Mouse (Mus musculus): ENCODE measurements at regions not wholly inside any gene's neighbourhood (a gene's known extent, or its start where the extent isn't known, plus 50 kb on each side); places are given as distances from the start of the nearest gene placed in this dataset.

DNA sequence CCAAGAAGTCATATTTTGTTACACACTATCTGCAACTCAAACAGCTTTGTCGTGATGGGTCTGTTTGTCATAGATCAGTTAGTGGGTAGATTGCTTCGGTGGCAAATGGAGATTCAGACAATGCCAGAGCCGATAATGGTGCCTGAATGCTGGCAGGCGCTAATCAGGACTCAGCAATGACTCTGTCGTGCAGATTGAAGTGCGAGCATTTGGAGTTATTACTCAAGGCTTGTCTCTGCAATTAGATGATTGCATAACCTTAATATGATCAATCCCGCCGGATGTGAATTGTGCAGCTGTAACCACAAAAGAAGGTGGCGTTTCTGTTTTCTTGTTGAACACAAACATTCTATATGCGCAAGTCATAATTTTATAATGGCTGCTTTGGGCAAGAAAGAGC lies 88.8 kb upstream of the Mafb start:
- H3K4me1 ChIP-seq (replicated peaks) = 0 out of 2 replicates have a peak, but pooled peaks cover 4% of the 10 kb centered on the region
- no peak overlapping the region for H3K4me3 ChIP-seq (replicated peaks)
- no peak overlapping the region for H3K4me2 ChIP-seq
- 59% methylated on average over 10 of the region's 10 CpGs for whole genome bisulfite sequencing (ENCODE audit: insufficient replicate concordance)
- no peaks in the 10 kb centered on the region for H3K27me3 ChIP-seq
- H3K27ac ChIP-seq = no peak overlapping the region
- H3K36me3 ChIP-seq = no peaks in the 10 kb centered on the region
- ATAC-seq (ENCODE audit: low read depth) (no peak), DNase-seq (no peak)
- H3K9ac ChIP-seq = no peak overlapping the region
- no peaks in the 10 kb centered on the region for H3K9me3 ChIP-seq (replicated peaks)

DNA sequence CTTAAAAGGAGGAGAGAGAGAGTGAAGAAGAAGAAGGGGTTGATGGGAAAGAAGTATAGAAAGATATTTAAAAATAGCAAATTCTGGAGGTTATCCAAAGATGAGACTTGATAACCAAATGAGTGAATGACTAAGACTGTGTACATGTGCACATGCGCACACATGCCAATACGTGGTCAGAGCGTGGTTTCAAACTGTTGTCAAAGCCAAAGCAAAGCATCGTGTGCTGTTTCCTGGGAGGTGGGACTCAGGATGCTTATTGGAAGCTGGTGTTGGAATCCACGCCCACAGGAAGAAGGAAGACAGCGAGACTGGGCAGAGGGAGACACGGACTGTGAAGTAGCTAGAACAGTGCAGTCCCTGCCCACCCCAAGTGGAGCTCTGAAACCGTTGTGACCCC lies 89.8 kb upstream of the Mafb start:
- no peak for DNase-seq
- H3K36me3 ChIP-seq = no peaks in the 10 kb centered on the region
- WGBS (ENCODE audit: insufficient replicate concordance) = 37% methylated on average over 8 of the region's 8 CpGs
- H3K27ac ChIP-seq = no peak overlapping the region
- H3K4me2 ChIP-seq = no peak overlapping the region
- no peaks in the 10 kb centered on the region for H3K9me3 ChIP-seq (replicated peaks)
- no peak for ATAC-seq (ENCODE audit: low read depth)
- H3K4me3 ChIP-seq (replicated peaks) = no peak overlapping the region
- no peak overlapping the region for H3K9ac ChIP-seq
- 0 out of 2 replicates have a peak, but pooled peaks cover 4% of the 10 kb centered on the region for H3K4me1 ChIP-seq (replicated peaks)
- H3K27me3 ChIP-seq = no peaks in the 10 kb centered on the region

DNA sequence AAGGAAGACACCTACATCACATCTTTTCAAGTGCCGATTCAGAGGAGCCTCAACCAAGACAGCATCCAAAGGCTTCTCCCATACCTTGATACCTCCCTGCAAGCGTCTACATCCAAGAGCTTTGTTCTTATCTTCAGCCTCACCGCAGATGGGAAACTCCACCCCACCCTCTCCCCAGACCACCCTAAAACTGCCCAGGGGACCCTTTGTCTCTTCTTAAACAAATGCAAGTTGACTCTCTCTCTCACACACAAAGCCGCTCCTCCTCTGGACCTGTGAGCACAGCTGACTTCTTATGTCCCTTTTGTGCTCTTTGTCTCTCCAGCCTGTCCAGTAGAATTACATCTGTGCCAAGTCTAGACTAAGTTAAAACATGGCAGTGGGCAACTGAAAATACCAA lies 104.7 kb upstream of the Mafb start:
- no peak for DNase-seq
- Histone ChIP-seq H3K27ac (no peak overlapping the region), H3K4me1 (replicated peaks) (no peaks in the 10 kb centered on the region), H3K27me3 (no peaks in the 10 kb centered on the region), H3K9ac (no peak overlapping the region), H3K36me3 (no peaks in the 10 kb centered on the region), H3K4me2 (no peak overlapping the region), H3K4me3 (replicated peaks) (no peak overlapping the region), H3K9me3 (replicated peaks) (no peaks in the 10 kb centered on the region)
- 62% methylated on average over 4 of the region's 4 CpGs for whole genome bisulfite sequencing (ENCODE audit: insufficient replicate concordance)
- ATAC-seq (ENCODE audit: low read depth) = no peak

DNA sequence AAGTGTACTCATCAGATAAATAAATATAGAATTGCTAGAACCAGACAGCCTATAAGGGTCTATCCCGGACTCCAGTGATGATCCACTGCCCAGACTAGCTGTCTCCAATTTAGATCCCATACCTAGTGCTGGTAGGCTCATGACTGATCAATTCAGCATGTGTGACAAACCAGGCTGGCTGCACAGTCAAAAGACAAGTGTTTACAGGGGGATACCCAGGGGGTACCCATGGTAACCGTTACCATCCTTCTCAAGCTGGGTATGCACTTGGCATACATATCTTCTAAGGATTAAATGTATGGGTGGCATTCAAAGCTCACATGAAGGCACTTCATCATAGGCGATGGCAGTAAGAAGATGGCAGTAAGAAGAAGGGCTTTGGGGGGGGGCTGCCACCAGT lies 109.3 kb upstream of the Mafb start:
- H3K4me1 ChIP-seq (replicated peaks) = no peaks in the 10 kb centered on the region
- H3K4me2 ChIP-seq = no peak overlapping the region
- no peak overlapping the region for H3K27ac ChIP-seq
- no peaks in the 10 kb centered on the region for H3K36me3 ChIP-seq
- H3K27me3 ChIP-seq = no peaks in the 10 kb centered on the region
- DNase-seq (no peak), ATAC-seq (ENCODE audit: low read depth) (no peak)
- 59% methylated on average over 3 of the region's 3 CpGs for WGBS (ENCODE audit: insufficient replicate concordance)
- no peak overlapping the region for H3K4me3 ChIP-seq (replicated peaks)
- H3K9ac ChIP-seq = no peak overlapping the region
- H3K9me3 ChIP-seq (replicated peaks) = no peaks in the 10 kb centered on the region

DNA sequence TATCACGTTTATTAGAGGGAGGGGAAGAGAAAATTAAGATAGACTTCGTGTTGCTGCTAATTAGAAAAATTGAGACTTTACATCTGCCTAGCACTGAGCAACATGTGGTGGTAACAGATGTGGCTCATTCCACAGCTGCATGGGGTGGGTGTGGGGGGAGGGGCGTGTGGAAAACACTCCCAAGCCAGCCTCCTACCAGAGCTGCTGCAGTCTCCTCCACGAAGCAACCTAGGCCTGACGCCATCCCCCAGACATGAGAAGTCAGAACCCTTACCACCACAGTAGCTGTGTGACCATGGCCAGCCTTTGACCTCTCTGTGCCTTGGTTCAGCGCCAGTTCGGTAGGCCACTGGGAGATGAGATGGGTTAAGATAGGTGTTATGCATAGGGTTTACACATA lies 112.4 kb upstream of the Mafb start:
- no peaks in the 10 kb centered on the region for H3K27me3 ChIP-seq
- H3K4me2 ChIP-seq = no peak overlapping the region
- H3K4me1 ChIP-seq (replicated peaks) = no peaks in the 10 kb centered on the region
- no peak overlapping the region for H3K27ac ChIP-seq
- WGBS (ENCODE audit: insufficient replicate concordance) = 42% methylated on average over 7 of the region's 7 CpGs
- no peak overlapping the region for H3K9ac ChIP-seq
- no peak overlapping the region for H3K4me3 ChIP-seq (replicated peaks)
- ATAC-seq (ENCODE audit: low read depth) (no peak), DNase-seq (no peak)
- H3K36me3 ChIP-seq = no peaks in the 10 kb centered on the region
- H3K9me3 ChIP-seq (replicated peaks) = no peaks in the 10 kb centered on the region

DNA sequence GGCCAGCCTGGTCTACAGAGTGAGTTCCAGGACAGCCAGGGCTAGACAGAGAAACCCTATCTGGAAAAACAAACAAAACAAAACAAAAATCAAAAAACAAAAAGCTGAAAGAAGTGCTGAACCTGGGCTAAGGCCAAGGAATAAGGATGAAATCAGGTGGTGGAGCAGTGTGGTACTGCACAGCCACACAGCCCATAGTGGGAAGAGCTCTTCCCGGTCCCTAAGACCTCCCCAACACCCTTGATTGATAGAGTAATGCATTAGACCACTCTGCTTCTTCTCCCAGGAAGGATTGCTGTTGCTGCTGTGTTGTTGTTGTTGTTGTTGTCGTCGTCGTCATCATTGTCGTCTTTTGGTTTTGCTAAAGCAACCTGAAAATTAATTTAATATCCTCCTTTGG lies 118.2 kb upstream of the Mafb start:
- H3K4me1 ChIP-seq (replicated peaks) = no peaks in the 10 kb centered on the region
- DNase-seq (no peak), ATAC-seq (ENCODE audit: low read depth) (no peak)
- H3K9ac ChIP-seq = no peak overlapping the region
- 68% methylated on average over 5 of the region's 5 CpGs for WGBS (ENCODE audit: insufficient replicate concordance)
- no peak overlapping the region for H3K27ac ChIP-seq
- no peak overlapping the region for H3K4me3 ChIP-seq (replicated peaks)
- no peaks in the 10 kb centered on the region for H3K36me3 ChIP-seq
- no peaks in the 10 kb centered on the region for H3K9me3 ChIP-seq (replicated peaks)
- no peaks in the 10 kb centered on the region for H3K27me3 ChIP-seq
- H3K4me2 ChIP-seq = no peak overlapping the region

DNA sequence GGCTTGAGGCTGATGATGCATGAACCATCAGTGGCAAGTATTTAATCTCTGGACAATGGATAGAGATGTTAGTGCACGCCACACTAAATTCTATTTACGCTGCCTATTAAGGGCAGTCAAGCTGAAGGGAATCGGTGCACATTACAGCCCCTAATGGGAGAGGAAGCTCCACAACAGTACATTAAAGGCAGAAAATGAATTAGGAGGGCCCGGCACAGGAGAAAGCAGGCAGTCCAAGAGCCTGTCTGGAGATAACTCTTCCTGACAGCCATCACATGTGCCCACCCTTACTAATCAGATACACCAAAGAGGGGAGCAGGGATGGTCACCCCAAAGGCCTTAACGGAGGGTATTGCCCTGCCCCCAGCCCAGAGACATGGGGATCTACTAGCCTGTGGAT lies 118.7 kb upstream of the Mafb start:
- H3K4me3 ChIP-seq (replicated peaks) = no peak overlapping the region
- no peak for DNase-seq
- H3K9me3 ChIP-seq (replicated peaks) = no peaks in the 10 kb centered on the region
- no peaks in the 10 kb centered on the region for H3K4me1 ChIP-seq (replicated peaks)
- no peak overlapping the region for H3K9ac ChIP-seq
- no peak for ATAC-seq (ENCODE audit: low read depth)
- H3K4me2 ChIP-seq = no peak overlapping the region
- WGBS (ENCODE audit: insufficient replicate concordance) = 67% methylated on average over 5 of the region's 5 CpGs
- H3K27ac ChIP-seq = no peak overlapping the region
- H3K27me3 ChIP-seq = no peaks in the 10 kb centered on the region
- no peaks in the 10 kb centered on the region for H3K36me3 ChIP-seq

DNA sequence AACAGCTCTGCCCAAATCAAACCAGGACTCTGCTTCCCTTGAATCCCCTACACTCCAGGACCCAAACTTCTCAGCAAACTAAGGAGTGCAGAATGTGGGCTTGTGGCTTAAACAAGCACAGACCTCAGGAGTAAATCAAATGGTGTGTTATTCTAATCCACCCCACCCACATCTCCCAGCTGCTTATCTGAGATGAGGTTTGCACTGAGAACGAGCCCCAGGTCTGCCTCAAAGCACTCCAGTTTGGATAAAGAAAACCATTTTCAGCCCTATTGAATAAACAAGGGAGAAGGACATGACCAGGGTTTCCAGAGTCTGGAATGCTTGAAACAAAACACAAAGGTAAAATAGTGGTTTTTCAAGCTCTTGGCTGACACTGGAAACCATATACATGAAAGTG lies 132.9 kb upstream of the Mafb start:
- no peak overlapping the region for H3K27ac ChIP-seq
- no peaks in the 10 kb centered on the region for H3K9me3 ChIP-seq (replicated peaks)
- H3K9ac ChIP-seq = no peak overlapping the region
- no peaks in the 10 kb centered on the region for H3K27me3 ChIP-seq
- H3K4me1 ChIP-seq (replicated peaks) = no peaks in the 10 kb centered on the region
- DNase-seq (no peak), ATAC-seq (ENCODE audit: low read depth) (no peak)
- no peak overlapping the region for H3K4me3 ChIP-seq (replicated peaks)
- 7% methylated on average over 1 of the region's 1 CpGs for WGBS (ENCODE audit: insufficient replicate concordance)
- H3K4me2 ChIP-seq = no peak overlapping the region
- no peaks in the 10 kb centered on the region for H3K36me3 ChIP-seq

DNA sequence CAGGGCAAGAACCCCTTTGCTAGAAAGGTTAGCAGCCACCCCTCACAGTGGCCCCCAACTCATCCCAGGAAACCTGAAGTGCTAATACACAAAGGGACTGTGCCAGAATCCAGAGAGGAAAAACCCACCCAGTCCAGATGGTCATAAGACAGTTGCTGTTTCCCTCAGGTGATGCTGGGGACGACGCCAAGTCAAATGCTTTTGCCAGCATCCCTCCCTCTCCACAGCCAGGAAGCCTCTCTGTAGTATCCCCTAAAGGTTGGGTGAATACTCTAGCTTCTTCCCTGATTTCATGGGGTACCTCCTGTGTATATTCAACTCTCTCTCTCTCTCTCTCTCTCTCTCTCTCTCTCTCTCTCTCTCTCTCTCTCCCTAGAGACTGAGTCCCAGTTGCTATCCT lies 136.0 kb upstream of the Mafb start:
- Histone ChIP-seq H3K4me2 (no peak overlapping the region), H3K36me3 (no peaks in the 10 kb centered on the region), H3K9me3 (replicated peaks) (no peaks in the 10 kb centered on the region), H3K4me3 (replicated peaks) (no peak overlapping the region), H3K4me1 (replicated peaks) (no peaks in the 10 kb centered on the region), H3K9ac (no peak overlapping the region), H3K27me3 (no peaks in the 10 kb centered on the region), H3K27ac (no peak overlapping the region)
- DNase-seq (no peak), ATAC-seq (ENCODE audit: low read depth) (no peak)
- 52% methylated on average over 2 of the region's 2 CpGs for WGBS (ENCODE audit: insufficient replicate concordance)

DNA sequence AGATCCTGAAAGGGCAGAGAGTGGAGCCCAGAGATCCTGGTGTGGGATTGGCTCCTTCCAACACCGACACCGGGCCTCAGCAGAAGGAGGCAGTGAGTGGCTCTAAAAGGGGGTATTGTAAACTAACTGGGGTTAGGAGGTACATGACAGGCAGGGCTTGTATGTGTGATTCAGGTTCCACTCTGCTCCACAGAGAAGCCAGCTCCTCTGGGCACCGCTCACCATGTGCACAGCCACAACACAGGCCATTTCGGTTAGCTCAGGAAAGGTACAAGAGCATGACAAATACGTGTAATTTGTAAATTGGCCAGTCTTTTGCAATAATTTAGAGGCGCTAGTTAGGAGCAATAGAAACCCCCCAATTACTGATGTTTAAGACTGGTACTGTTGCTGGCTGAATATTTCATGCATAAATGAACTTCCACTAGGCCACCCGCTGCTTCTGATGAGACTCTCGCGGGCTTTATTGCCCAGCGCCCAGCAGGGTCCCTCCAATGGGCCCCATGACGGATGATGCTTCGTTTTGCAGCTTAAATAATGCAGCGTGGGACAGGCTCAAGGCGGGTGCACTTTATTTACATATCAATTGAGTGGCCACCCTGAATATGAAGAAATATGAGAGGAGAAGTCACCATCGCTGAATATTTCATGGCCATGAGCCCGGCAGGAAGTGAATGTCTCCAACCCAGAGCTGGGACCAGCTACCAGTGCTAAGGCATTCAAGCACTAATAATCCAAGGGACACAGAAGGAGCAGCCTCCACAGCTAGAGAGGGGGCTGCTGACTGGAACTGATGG lies 136.9 kb upstream of the Mafb start:
- no peaks in the 10 kb centered on the region for H3K36me3 ChIP-seq
- DNase-seq (no peak), ATAC-seq (ENCODE audit: low read depth) (no peak)
- H3K27ac ChIP-seq = no peak overlapping the region
- H3K4me2 ChIP-seq = no peak overlapping the region
- H3K4me1 ChIP-seq (replicated peaks) = no peaks in the 10 kb centered on the region
- no peaks in the 10 kb centered on the region for H3K27me3 ChIP-seq
- 67% methylated on average over 16 of the region's 16 CpGs for WGBS (ENCODE audit: insufficient replicate concordance)
- no peak overlapping the region for H3K4me3 ChIP-seq (replicated peaks)
- no peaks in the 10 kb centered on the region for H3K9me3 ChIP-seq (replicated peaks)
- no peak overlapping the region for H3K9ac ChIP-seq

DNA sequence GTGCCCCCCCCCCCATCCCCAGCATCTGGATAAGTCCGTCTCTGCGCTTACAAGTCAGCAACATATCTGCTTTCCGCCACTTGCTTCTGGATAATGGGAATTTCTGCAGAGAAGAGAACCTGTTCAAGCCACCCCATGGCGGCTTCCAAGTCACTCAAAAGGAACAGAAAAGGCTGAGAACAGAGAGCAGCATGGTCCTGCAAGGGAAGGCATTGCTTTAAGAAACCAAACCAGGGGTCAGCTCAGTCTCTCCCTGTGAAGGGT lies 137.5 kb upstream of the Mafb start:
- WGBS (ENCODE audit: insufficient replicate concordance) = 74% methylated on average over 4 of the region's 4 CpGs
- ATAC-seq (ENCODE audit: low read depth) = no peak

DNA sequence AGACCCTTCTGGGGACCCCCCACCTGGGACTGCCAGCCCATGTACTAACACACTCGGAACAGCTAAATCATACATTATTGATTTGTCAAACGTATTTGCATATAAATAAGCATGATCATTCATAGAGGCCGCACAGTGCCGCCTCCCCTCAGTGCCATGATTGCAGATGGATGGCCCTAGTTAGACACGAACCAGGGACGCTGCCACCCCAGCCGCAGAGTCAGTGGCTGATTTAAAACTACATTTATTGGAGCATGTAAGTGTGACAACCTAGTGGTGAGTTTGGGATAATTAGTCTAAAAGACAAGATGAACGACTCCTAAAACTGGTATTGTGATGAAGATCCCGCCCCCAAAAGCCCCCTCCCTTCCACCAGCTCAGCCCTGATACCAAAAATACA lies 138.3 kb upstream of the Top1 start:
- 63% methylated on average over 9 of the region's 9 CpGs for WGBS (ENCODE audit: insufficient replicate concordance)
- no peaks in the 10 kb centered on the region for H3K27me3 ChIP-seq
- H3K9me3 ChIP-seq (replicated peaks) = no peaks in the 10 kb centered on the region
- no peak for ATAC-seq (ENCODE audit: low read depth)
- H3K36me3 ChIP-seq = no peaks in the 10 kb centered on the region
- no peak for DNase-seq
- no peak overlapping the region for H3K4me2 ChIP-seq
- H3K4me1 ChIP-seq (replicated peaks) = no peaks in the 10 kb centered on the region
- no peak overlapping the region for H3K27ac ChIP-seq
- no peak overlapping the region for H3K9ac ChIP-seq
- H3K4me3 ChIP-seq (replicated peaks) = no peak overlapping the region

More for the DNA sequence above, 137.5 kb upstream of the Mafb start:
- no peaks in the 10 kb centered on the region for H3K9me3 ChIP-seq (replicated peaks)
- no peak for DNase-seq
- no peaks in the 10 kb centered on the region for H3K4me1 ChIP-seq (replicated peaks)
- H3K9ac ChIP-seq = no peak overlapping the region
- no peak overlapping the region for H3K27ac ChIP-seq
- H3K4me3 ChIP-seq (replicated peaks) = no peak overlapping the region
- no peak overlapping the region for H3K4me2 ChIP-seq
- no peaks in the 10 kb centered on the region for H3K27me3 ChIP-seq
- H3K36me3 ChIP-seq = no peaks in the 10 kb centered on the region
